Mouse (Mus musculus) kidney, embryonic 16.5 days (tissue): ENCODE measurements at regions not wholly inside any gene's neighbourhood (a gene's known extent, or its start where the extent isn't known, plus 50 kb on each side); places are given as distances from the start of the nearest gene placed in this dataset.

Experiments used
- ATAC-seq: fragments of 200-750 bp; cut with Nextera tagmentation; 2 replicates; pipeline ENCODE4 v1.8.0; 2017; ENCODE audit warnings: moderate TSS enrichment; ENCODE audit not compliant: low FRiP score, low TSS enrichment
- H3K27ac ChIP-seq: fragments of 300-500 bp; sonication (generic); 2 replicates; pipeline ENCODE4 v1.5.1; 2014; ENCODE audit warnings: low read length
- H3K27me3 ChIP-seq: fragments of 300-500 bp; sonication (generic); 2 replicates; pipeline ENCODE4 v1.6.1; 2014; ENCODE audit warnings: low read length, control low read depth, mixed read lengths; ENCODE audit not compliant: insufficient read depth
- H3K36me3 ChIP-seq: fragments of 300-500 bp; sonication (generic); 2 replicates; pipeline ENCODE4 v1.6.1; 2014; ENCODE audit warnings: low read length, control low read depth, mixed read lengths; ENCODE audit not compliant: insufficient read depth
- H3K4me1 ChIP-seq: fragments of 300-500 bp; sonication (generic); 2 replicates; pipeline ENCODE4 v1.6.1; 2014; ENCODE audit warnings: low read length, control low read depth, mixed read lengths; ENCODE audit not compliant: insufficient read depth
- H3K4me2 ChIP-seq: fragments of 300-500 bp; sonication (generic); replicated peaks from 2 replicates; pipeline ENCODE4 v1.6.1; 2014; ENCODE audit warnings: low read depth, low read length
- H3K4me3 ChIP-seq: fragments of 300-500 bp; sonication (generic); 2 replicates; pipeline ENCODE4 v1.5.1; 2014; ENCODE audit warnings: mild to moderate bottlenecking, low read length
- H3K9ac ChIP-seq: fragments of 300-500 bp; sonication (generic); replicated peaks from 2 replicates; pipeline ENCODE4 v1.6.1; 2014; ENCODE audit warnings: low read length
- H3K9me3 ChIP-seq: fragments of 300-500 bp; sonication (generic); 2 replicates; pipeline ENCODE4 v1.6.1; 2016; ENCODE audit warnings: low read length, control low read depth
- WGBS: fragments of 180-500 bp; shearing (Covaris S2); extraction: QIAGEN DNeasy Blood & Tissue Kit; methylation state at CpG from one replicate; pipeline ENCODE4 v1.1.7; 2014; 5-methylcytosine and 5-hydroxymethylcytosine counted together

- no peak overlapping the region for H3K4me2 ChIP-seq
- H3K27me3 ChIP-seq = no peaks in the 10 kb centered on the region
- H3K36me3 ChIP-seq = no peaks in the 10 kb centered on the region
- 42% methylated on average over 2 of the region's 2 CpGs for WGBS
- no peak overlapping the region for H3K4me3 ChIP-seq
- H3K9me3 ChIP-seq = no peaks in the 10 kb centered on the region
- H3K4me1 ChIP-seq = no peaks in the 10 kb centered on the region
- no peak overlapping the region for H3K27ac ChIP-seq
- H3K9ac ChIP-seq = no peak overlapping the region
- no peak for ATAC-seq
These were observed 271.1 kb upstream of the Arpp21 start for GRCm38 (mm10) chr9:112506871-112507270.

- 81% methylated on average over 4 of the region's 4 CpGs for WGBS
- no peaks in the 10 kb centered on the region for H3K27me3 ChIP-seq
- no peak overlapping the region for H3K4me2 ChIP-seq
- H3K9me3 ChIP-seq = no peaks in the 10 kb centered on the region
- no peak for ATAC-seq
- no peak overlapping the region for H3K27ac ChIP-seq
- H3K9ac ChIP-seq = no peak overlapping the region
- no peaks in the 10 kb centered on the region for H3K4me1 ChIP-seq
- no peak overlapping the region for H3K4me3 ChIP-seq
- H3K36me3 ChIP-seq = no peaks in the 10 kb centered on the region
These were observed 262.9 kb upstream of the Arpp21 start for GRCm38 (mm10) chr9:112498676-112499075.

- no peaks in the 10 kb centered on the region for H3K9me3 ChIP-seq
- 63% methylated on average over 4 of the region's 4 CpGs for WGBS
These were observed 260.3 kb upstream of the Arpp21 start for GRCm38 (mm10) chr9:112495930-112496527.

GRCm38 (mm10) chr9:112490963-112491362 lies 255.2 kb upstream of the Arpp21 start:
- ATAC-seq = no peak
- H3K27ac ChIP-seq = no peak overlapping the region
- no peak overlapping the region for H3K9ac ChIP-seq
- H3K27me3 ChIP-seq = no peaks in the 10 kb centered on the region
- no peaks in the 10 kb centered on the region for H3K9me3 ChIP-seq
- H3K36me3 ChIP-seq = no peaks in the 10 kb centered on the region
- H3K4me2 ChIP-seq = no peak overlapping the region
- 60% methylated on average over 1 of the region's 1 CpGs for WGBS
- no peak overlapping the region for H3K4me3 ChIP-seq
- H3K4me1 ChIP-seq = no peaks in the 10 kb centered on the region

More at GRCm38 (mm10) chr9:112495930-112496527, 260.3 kb upstream of the Arpp21 start:
- Histone ChIP-seq H3K4me2 (no peak overlapping the region), H3K4me1 (no peaks in the 10 kb centered on the region), H3K4me3 (no peak overlapping the region), H3K9ac (no peak overlapping the region), H3K36me3 (no peaks in the 10 kb centered on the region), H3K27me3 (no peaks in the 10 kb centered on the region), H3K27ac (no peak overlapping the region)
- ATAC-seq = no peak

GRCm38 (mm10) chr9:112476644-112477043 lies 240.9 kb upstream of the Arpp21 start:
- no peaks in the 10 kb centered on the region for H3K9me3 ChIP-seq
- no peak for ATAC-seq
- WGBS = 83% methylated on average over 2 of the region's 2 CpGs

GRCm38 (mm10) chr9:112457594-112457993 lies 221.9 kb upstream of the Arpp21 start:
- no peak overlapping the region for H3K4me3 ChIP-seq
- no peak overlapping the region for H3K9ac ChIP-seq
- H3K4me1 ChIP-seq = no peaks in the 10 kb centered on the region
- 70% methylated on average over 5 of the region's 5 CpGs for WGBS
- no peak overlapping the region for H3K4me2 ChIP-seq
- no peak overlapping the region for H3K27ac ChIP-seq
- no peaks in the 10 kb centered on the region for H3K27me3 ChIP-seq
- ATAC-seq = no peak
- no peaks in the 10 kb centered on the region for H3K36me3 ChIP-seq
- H3K9me3 ChIP-seq = no peaks in the 10 kb centered on the region

More at GRCm38 (mm10) chr9:112476644-112477043, 240.9 kb upstream of the Arpp21 start:
- Histone ChIP-seq H3K36me3 (no peaks in the 10 kb centered on the region), H3K27ac (no peak overlapping the region), H3K27me3 (no peaks in the 10 kb centered on the region), H3K4me2 (no peak overlapping the region), H3K4me1 (no peaks in the 10 kb centered on the region), H3K4me3 (no peak overlapping the region), H3K9ac (no peak overlapping the region)

- no peak for ATAC-seq
- no peak overlapping the region for H3K27ac ChIP-seq
- H3K9me3 ChIP-seq = no peaks in the 10 kb centered on the region
- H3K9ac ChIP-seq = no peak overlapping the region
- WGBS = 63% methylated on average over 6 of the region's 6 CpGs
- H3K4me1 ChIP-seq = no peaks in the 10 kb centered on the region
- H3K4me3 ChIP-seq = no peak overlapping the region
- H3K4me2 ChIP-seq = no peak overlapping the region
- H3K27me3 ChIP-seq = no peaks in the 10 kb centered on the region
- H3K36me3 ChIP-seq = no peaks in the 10 kb centered on the region
These were observed 219.0 kb upstream of the Arpp21 start for GRCm38 (mm10) chr9:112454706-112455105.

- H3K27ac ChIP-seq = no peak overlapping the region
- H3K27me3 ChIP-seq = no peaks in the 10 kb centered on the region
- 9% methylated on average over 2 of the region's 2 CpGs for WGBS
- H3K4me2 ChIP-seq = no peak overlapping the region
- H3K4me1 ChIP-seq = no peaks in the 10 kb centered on the region
- ATAC-seq = no peak
- no peak overlapping the region for H3K9ac ChIP-seq
- H3K4me3 ChIP-seq = no peak overlapping the region
- no peaks in the 10 kb centered on the region for H3K36me3 ChIP-seq
- no peaks in the 10 kb centered on the region for H3K9me3 ChIP-seq
These were observed 211.8 kb upstream of the Arpp21 start for GRCm38 (mm10) chr9:112447515-112447914.

- no peak overlapping the region for H3K4me3 ChIP-seq
- no peaks in the 10 kb centered on the region for H3K27me3 ChIP-seq
- no peak overlapping the region for H3K4me2 ChIP-seq
- no peak overlapping the region for H3K9ac ChIP-seq
- no peaks in the 10 kb centered on the region for H3K4me1 ChIP-seq
- H3K9me3 ChIP-seq = no peaks in the 10 kb centered on the region
- ATAC-seq = no peak
- 64% methylated on average over 3 of the region's 3 CpGs for WGBS
- H3K27ac ChIP-seq = no peak overlapping the region
- no peaks in the 10 kb centered on the region for H3K36me3 ChIP-seq
These were observed 211.2 kb upstream of the Arpp21 start for GRCm38 (mm10) chr9:112446981-112447380.

GRCm38 (mm10) chr9:112446027-112446352 lies 210.3 kb upstream of the Arpp21 start:
- H3K36me3 ChIP-seq = no peaks in the 10 kb centered on the region
- no peak for ATAC-seq

More at GRCm38 (mm10) chr9:112446027-112446352, 210.3 kb upstream of the Arpp21 start:
- H3K9me3 ChIP-seq = no peaks in the 10 kb centered on the region
- no peak overlapping the region for H3K27ac ChIP-seq
- H3K4me2 ChIP-seq = no peak overlapping the region
- H3K4me3 ChIP-seq = no peak overlapping the region
- no peaks in the 10 kb centered on the region for H3K4me1 ChIP-seq
- H3K27me3 ChIP-seq = no peaks in the 10 kb centered on the region
- H3K9ac ChIP-seq = no peak overlapping the region
